Mouse (Mus musculus): ENCODE measurements around the gene Glt1d1.

The Glt1d1 gene

DNA sequence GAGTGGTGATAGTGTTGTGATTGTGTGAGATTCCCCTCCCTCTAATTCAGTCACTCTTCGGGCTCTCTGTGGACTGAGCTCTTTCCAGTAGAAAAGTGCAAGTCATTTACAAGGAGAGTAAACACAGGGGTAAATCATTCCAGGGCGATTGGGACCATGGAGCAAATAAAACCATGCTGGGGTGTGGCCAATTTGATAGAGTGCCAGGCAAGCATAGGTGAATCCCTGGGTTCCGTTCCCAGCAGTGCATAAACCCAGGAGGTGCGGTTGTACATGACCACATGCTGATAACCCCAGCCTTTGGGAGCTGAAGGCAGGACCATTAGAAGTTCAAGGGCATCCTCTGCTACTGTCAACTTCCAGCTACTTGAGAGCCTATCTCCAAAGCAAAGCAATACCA is 1.1 kb downstream of the Glt1d1 start:
- DNase-seq: peak; percentile 79

GRCm38 (mm10) chr5:127633666-127634065 is 1.6 kb downstream of the Glt1d1 start:
- DNase-seq: peak; percentile 79

- DNase-seq: peak; percentile 88
Measured at GRCm38 (mm10) chr5:127637622-127638021, 5.6 kb downstream of the Glt1d1 start.

DNA sequence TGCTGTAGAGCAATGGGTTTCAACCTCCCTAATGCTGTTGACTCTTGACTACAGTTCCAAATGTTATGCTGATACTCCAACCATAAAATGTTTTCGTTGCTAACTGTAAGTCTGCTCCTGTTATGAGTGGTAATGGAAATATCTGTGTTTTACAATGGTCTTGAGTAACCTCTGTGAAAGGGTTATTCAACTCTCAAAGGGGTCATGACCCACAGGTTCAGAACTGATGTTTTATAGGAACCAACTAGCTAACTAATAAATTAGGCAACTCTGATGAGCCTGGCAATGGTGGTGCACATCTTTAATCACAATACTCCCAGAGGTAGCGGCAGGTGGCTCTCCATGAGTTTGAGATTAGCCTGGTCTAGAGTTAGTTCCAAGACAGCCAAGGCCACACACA is 6.1 kb downstream of the Glt1d1 start:
- no peak for DNase-seq

DNA sequence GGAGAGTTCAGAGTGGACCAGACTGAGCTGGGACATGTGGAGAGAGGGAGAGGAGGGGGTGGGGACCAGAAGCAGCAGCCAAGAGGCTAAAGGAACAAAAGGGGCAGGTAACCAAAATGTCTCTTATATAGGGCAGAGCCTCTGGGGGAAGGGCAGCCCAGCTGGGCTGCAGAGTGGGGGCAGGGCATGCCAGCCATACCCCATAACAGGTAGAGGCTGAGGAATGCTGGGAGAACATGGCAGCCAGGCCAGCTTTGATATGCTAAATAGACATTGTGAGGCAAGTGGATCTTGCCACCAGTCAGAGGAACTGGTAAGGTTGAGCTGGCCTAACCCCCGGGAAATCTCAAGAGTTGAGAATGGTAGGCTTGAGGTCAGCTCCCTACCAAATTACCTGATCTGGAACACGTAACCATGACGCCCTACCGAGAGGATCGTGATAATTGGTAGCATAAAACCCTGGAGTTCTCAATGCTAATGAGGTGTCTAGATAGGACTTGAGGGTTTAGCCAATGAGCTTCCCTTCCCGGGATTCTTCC is 7.1 kb downstream of the Glt1d1 start:
- DNase-seq: no peak

DNA sequence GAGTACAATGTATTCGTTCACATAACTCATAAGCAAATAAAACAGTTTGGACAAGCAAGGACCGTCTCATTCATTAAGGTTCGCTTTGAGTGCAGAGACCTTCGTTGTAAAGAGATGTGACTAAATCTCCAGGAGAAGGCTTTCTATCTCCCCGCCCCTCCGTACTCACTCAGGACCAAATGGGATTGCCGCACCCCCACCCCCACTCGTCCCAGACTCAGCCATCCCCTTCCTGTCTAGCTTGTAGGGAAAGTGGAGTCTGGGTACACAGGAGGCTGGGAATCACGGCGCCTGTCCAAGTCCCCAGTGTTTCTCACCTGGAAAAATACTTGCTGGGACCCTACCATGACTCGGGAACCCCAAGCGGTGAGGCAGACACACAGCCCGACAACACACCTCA is 7.6 kb downstream of the Glt1d1 start:
- DNase-seq: no peak

DNA sequence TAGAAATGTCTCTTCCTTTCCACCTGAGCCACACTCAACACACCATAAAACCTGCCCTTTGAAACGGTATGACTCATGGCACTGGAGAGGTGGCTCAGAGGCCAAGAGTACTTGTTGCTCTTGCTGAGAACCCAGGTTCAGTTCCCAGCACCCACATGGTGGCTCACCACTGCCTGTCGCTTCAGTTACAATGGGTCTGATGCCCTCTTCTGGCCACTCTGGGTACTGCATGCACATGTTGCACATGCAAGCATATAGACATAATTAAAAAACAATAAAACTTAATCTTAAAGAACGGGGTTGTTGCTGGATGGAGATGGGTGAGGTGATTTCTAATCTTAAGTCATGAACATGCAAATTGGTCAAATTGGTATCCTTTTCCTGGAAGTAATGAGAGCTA is 8.3 kb downstream of the Glt1d1 start:
- DNase-seq: no peak

DNA sequence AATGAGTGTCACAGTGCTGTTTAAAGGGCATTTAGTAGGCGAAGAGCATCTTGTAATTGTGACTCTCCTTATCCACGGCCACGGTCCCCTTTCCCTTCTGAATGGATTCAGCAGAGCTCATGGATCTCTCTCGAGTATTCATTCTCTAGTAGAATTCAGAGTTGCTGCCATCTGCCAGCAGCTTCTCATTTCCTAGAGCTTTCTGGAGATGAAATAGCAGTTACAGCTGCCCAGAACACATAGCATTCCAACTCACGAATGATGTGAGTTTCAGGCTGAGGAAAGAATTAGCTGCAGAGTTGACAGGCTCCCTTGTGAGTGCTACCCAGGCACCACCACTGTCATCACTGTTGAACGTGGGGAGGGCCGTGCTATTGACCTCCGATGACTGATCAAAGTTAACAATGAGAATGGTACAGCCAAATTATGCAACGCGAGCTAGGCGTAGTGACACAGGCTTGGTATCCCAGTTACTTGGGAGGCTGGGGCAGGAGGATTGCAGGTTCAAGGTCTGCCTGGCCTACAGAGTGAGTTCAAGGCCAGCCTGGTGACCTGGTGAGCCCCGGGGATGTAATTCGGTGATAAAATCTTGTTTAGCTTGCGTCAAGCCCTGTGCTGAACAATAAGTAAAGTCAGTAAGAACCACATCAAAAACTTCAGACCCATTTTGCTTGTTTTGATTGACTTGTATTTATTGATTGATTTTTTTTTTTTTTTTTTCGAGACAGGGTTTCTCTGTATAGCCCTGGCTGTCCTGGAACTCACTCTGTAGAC is 9.3 kb downstream of the Glt1d1 start:
- no peak for DNase-seq

- peak; percentile 54 for DNase-seq
Measured at GRCm38 (mm10) chr5:127648046-127648445, 16.0 kb downstream of the Glt1d1 start.

- DNase-seq: peak; percentile 55
Measured at GRCm38 (mm10) chr5:127649077-127649476, 17.0 kb downstream of the Glt1d1 start.

DNA sequence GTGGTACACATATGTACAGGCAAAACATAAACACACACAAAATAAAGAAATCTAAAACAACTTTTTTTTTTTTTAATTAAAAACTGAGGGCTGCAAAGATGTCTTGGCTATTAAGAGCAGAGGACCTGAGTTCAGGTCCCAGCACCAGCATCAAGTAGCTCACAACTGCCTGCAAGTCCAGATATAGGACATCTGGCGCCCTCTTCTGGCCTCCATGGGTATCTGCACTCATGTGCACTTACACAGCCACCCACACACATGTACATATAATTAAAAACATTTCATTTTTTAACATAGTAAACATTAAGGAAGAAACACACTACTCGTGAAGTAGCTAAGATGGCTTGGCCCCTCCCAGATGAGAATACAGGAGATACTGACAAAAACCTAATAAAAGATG is 26.2 kb downstream of the Glt1d1 start:
- no peak for DNase-seq

- no peak for DNase-seq
Measured at GRCm38 (mm10) chr5:127659312-127659711, 27.2 kb downstream of the Glt1d1 start.

DNA sequence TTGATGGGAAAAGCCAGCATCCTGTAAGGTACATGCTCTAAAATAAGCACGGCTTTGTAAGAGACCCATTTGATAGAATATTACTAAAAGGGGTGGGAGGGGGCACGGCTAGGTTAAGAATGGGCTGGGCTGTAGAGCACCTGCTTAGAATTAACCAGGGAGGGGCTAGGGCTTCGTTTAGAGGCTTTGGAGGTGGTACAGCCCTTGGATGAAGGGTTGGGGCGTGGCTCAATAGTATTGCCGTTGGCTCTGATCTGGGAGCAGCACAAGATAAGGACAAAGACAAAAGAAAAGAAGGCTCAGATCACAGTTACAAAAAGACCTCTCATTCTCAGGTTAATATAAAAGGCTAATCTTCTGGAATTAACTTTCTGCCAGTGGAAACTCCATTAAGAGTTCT is 28.2 kb downstream of the Glt1d1 start:
- DNase-seq: no peak

- no peak for DNase-seq
Measured at GRCm38 (mm10) chr5:127660979-127661378, 28.9 kb downstream of the Glt1d1 start.

GRCm38 (mm10) chr5:127673913-127674312 is 41.9 kb downstream of the Glt1d1 start:
- no peak for DNase-seq

- no peak for DNase-seq
Measured at GRCm38 (mm10) chr5:127677561-127677960, 45.5 kb downstream of the Glt1d1 start.

DNA sequence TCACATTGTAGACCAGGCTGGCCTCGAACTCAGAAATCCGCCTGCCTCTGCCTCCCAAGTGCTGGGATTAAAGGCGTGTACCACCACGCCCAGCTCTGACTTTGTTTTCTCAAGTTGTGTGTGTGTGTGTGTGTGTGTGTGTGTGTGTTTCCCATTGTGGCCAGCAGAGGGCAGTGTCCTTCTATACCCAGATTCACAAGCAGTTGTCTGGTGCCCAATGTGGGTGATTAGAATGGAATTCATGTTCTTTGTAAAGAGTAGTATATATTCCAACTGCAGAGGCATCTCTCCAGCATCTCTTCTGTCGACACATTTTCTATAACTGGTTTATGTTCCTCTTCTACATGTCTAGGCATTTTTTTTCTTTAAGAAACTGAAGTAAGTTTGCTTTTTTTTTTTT is 46.4 kb downstream of the Glt1d1 start:
- no peak for DNase-seq

- no peak for DNase-seq
Measured at GRCm38 (mm10) chr5:127688568-127689170, 56.6 kb downstream of the Glt1d1 start.

- no peak for DNase-seq
Measured at GRCm38 (mm10) chr5:127691085-127691484, 59.0 kb downstream of the Glt1d1 start.

DNA sequence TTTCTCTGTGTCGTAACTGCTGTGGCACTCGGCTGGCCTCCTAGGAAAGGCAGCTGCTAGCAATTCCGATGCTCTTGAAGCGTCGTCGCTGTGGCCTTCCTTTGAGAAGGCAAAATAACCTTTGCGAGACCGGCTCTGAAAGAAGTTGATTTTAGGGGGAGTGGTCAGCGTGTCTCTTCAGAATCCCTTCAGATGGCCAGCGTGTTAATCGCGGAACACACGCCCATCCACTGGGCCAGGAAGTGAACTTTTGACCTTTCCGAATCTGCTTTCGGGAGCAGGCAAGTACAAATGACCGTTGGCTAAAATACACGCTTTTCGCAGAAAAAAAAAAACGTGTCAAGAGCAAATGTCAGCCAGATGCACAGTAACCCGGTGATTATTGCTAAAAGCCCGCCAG is 59.5 kb downstream of the Glt1d1 start:
- DNase-seq: no peak

GRCm38 (mm10) chr5:127695898-127696297 is 63.8 kb downstream of the Glt1d1 start:
- no peak for DNase-seq

DNA sequence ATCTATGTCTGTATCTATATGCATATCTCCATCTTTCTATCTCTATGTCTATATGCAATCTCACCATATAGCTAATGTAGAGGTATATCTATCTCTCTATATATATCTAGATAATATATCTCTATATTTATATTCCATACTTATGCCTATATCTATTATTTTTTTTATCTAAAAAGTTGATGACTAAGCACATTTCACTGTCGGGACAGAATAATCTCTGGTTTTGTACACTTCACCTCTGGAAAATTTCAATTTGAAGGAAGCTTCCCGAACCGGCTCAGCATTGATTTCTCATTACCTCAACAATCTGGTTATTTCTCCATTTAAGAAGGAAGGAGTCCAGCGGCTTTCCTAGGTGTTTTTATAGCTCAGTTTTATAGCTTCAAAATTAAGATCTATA is 64.5 kb downstream of the Glt1d1 start:
- DNase-seq: no peak

DNA sequence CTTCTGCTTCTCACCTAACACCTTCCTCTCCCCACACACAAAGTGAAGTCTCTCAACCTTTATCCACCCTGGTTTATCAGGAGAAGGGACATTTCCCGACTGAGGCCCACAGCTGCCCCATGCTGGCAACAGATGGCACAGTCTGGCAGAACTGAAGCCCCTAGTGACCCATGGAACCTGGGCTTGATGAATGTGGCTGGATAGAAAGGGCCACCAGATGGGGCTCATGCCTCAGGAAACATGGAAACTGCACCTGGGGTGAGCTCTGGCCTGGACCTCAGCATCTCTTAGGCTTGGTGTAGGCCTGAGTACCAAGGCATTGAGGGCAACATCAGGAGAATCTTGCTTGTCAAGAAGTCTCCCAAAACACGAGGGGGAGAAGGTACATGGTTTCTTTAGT is 66.5 kb downstream of the Glt1d1 start:
- no peak for DNase-seq

DNA sequence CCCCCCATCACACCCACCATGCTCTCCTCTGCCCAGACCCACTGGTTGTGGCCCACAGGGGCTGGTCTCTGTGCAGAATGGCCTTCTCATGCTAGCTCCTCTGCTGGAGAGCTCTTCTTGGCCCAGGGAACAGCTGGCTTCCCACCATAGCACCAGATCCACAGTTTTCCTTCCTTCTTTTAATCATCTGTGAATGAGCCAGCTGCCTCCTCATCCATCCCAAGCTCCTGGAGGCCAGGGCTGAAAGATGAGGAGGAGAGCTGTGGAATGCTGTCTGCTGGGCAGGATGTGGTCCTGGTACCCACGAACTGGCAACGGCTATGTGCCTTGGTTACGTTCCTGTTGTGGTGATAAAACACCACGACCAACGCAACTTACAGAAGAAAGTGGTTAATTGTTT is 67.6 kb downstream of the Glt1d1 start:
- no peak for DNase-seq

- DNase-seq: no peak
Measured at GRCm38 (mm10) chr5:127700156-127700555, 68.1 kb downstream of the Glt1d1 start.
